Mouse (Mus musculus) heart, postnatal 25 days (tissue): Measurements from ENCODE around the gene Rabl2. TPM values are rescaled to one million over a fixed set of nuclear protein-coding genes. Genes with fewer than 3 reads are reported as not detected.

Source experiments
- DNase-seq: peaks from one replicate; pipeline ENCODE4 v3.0.0; 2022; ENCODE audit warnings: low spot score
- intact Hi-C: fragments of 180-260 bp; cut with DNase I; formaldehyde crosslinking; loops from one replicate; pipeline ENCODE4 v1.15.1; 2025
- total RNA-seq, 2 experiments: library from RNA; stranded (reverse); gene quantifications; 2 replicates each; pipeline ENCODE4 v1.2.3; 2021

Rabl2 gene
- 1 to 10 TPM; 3.5 to 7.5 TPM for total RNA-seq

DNA sequence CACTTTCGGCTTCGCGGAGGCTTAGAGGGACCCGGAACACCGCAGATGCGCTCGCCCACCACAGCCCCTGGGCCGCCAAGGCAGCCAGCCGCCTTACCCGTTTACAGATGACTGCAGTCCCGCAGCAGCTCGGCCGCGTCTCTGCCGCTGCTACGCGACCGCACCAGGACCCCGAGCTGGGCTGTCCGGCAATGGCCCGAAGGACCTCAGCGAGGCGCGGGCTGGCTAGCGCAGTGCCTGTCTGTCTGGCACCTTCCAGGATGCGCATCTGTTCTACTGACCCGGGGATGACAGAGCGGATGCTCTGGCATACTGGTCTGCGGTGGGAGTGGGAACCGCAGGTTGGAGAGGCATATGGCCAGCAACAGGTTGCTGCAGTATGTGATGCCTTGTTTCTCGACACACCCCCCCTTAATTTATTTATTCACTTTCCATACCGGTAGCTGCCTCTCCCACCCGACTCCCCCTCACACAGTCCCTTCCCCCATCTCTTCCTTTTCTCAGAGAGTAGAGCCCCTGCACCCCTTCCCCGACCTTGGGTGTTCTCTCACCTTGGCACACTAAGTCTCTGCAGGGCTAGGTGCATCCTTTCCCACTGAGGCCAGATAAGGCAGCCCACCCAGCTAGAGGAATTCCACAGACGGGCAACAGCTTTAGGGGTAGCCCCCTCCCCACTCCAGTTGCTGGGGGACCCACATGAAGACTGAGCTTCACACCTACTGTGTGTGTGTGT is at the start of gene Rabl2:
Rabl2 (minus strand) TSS at position 201 of the 733 bp plus-strand sequence.
- DNase-seq: peak; percentile 75
- intact Hi-C loops: no loop called here

GRCm38 (mm10) chr15:89623626-89623959 is 31.9 kb upstream of the Rabl2 start:
- intact Hi-C loops: loop anchor here (5.0 kb wide), 1 partner anchor 589 kb away; no protein-coding TSS in a partner anchor
- no peak for DNase-seq

DNA sequence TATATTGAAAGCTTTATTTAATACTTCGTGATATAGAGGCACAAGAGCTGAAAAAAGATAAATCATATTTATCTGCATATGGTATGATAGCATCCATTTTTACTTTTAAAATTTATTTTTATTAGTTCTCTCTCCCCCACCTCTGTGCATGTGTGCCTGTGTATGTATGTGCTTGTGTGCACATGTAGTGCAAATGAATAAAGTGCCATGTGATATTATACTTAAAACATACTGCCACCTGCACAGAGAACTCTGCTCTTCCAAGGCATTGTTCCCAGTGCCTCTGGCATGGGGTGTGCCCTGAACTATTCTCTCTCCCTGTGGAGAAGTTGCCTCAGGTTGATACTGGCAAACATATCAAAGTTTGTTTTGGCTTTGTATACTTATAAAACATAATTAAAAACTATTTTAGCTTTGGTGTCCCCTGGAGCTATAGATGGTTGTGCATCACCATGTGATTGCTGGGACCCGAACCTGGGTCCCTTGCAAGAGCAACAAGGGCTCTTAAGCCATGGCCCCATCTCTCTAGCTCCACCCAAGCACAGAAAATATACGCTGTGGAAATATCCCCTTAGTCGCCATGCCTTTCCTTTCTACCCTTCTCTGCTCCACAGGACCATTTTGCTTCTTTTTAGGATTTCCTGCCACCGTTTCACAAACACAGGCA is 31.4 kb upstream of the Rabl2 start:
- DNase-seq: no peak
- intact Hi-C loops: loop anchor here (5.0 kb wide), 1 partner anchor 589 kb away; no protein-coding TSS in a partner anchor

GRCm38 (mm10) chr15:89622312-89622958 is 30.7 kb upstream of the Rabl2 start:
- intact Hi-C loops: loop anchor here (5.0 kb wide), 1 partner anchor 590 kb away; no protein-coding TSS in a partner anchor
- DNase-seq: no peak

DNA sequence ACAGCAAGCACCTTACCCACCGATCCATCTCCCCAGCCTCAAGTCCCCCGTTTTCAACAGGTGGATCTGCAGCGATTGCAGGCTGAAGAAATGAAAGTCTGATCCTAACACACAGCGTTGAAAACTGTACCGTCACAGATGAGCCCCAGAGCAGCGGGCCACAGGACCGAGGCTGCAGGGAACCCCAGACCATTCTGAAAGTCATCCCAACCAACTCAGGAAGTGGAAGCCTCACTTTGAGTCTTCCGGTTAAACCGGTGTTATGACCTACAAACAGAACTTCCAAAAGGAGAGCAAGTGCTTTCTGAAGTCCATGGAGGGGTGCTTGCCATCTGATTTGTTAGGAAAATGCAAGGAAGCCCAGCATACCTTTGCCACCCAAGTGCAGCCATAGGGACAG is 16.2 kb upstream of the Rabl2 start:
- DNase-seq: no peak
- intact Hi-C loops: no loop called here

DNA sequence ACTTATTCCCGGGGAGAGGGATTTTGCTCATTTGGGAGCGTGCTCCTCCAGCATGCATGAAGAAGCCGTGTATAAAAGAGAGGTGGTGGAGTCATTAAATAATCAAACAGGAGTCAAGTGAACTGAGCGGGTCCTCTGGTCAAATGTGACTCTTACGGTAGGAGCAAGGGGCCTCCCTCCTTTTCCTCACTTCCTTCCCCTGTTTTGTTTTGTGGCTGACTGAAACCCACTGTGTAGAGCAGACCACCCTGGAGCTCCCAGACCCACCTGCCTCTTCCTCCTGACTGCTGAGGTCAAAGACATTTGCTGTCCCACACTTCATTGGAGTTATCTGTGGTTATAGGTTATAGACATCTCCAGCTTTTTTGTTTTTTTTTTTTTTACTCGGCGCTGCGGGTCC is 15.8 kb upstream of the Rabl2 start:
- no peak for DNase-seq
- intact Hi-C loops: no loop called here

DNA sequence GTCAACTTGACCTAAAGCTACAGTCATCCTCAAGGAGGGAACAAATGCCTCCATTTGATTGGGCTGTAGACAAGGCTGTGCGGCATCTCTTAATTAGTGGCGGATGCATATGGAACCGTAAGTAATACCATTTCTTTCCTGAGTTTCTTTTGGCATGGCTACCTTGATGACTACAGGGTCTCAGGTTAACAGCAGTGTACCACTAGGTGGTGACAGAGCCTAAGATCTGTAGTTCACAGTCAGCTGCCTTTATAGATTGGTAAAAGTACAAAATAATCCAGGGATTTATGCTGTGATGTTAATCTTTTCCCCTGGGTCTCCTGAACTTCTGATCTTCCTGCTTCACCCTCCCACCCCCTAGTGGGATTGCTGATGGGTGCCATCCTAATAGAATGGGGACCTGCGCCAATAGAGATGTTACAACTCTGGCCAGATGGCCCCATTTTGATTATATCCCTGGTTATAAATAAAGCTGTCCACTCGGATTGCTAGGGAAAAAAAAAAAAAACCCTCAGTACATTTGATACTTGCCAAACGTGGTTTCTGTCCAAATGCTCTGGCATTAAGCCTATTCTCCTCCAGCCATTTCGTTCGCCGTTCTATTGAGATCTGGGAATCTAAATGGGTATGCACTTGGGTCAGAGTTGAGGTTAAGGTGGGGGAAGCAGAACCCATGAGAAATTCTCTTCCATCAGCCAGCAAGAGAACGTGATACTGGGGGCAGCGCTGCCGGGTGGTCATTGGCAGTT is 14.3 kb upstream of the Rabl2 start:
- no peak for DNase-seq
- intact Hi-C loops: no loop called here

DNA sequence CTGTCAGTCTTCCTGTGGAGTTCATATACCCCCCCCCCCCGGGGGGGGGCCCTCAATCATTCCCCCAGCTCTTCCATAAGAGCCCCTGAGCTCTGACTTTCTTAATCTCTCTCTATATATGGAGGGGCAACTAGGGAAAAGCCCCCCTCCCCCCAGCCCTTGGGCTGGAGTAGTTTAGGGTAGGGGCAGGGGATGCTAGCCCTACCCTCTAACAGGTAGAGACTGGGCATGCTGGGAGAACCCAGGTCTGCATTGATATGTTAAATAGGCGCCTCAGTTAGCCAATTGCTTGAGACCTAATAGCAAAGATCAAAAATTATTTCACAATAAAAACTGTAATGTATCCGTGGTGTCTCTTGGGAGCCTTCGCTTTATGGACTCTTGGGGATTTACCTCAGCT is 825 bp upstream of the Rabl2 start:
- intact Hi-C loops: no loop called here

GRCm38 (mm10) chr15:89591317-89591716 is 406 bp downstream of the Rabl2 start:
- intact Hi-C loops: no loop called here
- no peak for DNase-seq

More for the DNA sequence above, 825 bp upstream of the Rabl2 start:
- no peak for DNase-seq

- no peak for DNase-seq
- intact Hi-C loops: no loop called here
Observed at GRCm38 (mm10) chr15:89589146-89589545, 2.6 kb downstream of the Rabl2 start.

GRCm38 (mm10) chr15:89585631-89586030 is 6.1 kb downstream of the Rabl2 start:
- intact Hi-C loops: no loop called here
- DNase-seq: no peak

GRCm38 (mm10) chr15:89585101-89585500 is 6.6 kb downstream of the Rabl2 start:
- DNase-seq: no peak
- intact Hi-C loops: no loop called here

DNA sequence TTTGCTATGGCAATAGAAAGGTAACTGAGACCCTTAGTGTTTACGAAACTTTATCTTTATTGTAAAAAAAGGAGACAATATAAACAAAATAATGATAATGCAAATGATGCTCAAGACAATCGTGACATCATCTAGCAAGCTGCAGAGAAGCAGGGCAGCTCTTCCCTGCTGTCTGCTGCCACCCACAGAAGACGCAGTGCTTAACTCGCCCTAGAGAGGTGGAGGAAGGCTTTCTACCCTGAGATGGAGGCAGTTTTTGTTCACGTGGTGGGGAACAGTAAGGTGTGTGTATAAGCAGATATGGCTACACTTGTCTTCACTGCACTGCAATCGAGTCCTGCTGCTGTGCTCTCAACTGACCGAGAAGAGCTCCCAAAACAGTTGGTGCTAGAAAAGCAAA is 9.2 kb downstream of the Rabl2 start:
- intact Hi-C loops: no loop called here
- no peak for DNase-seq

DNA sequence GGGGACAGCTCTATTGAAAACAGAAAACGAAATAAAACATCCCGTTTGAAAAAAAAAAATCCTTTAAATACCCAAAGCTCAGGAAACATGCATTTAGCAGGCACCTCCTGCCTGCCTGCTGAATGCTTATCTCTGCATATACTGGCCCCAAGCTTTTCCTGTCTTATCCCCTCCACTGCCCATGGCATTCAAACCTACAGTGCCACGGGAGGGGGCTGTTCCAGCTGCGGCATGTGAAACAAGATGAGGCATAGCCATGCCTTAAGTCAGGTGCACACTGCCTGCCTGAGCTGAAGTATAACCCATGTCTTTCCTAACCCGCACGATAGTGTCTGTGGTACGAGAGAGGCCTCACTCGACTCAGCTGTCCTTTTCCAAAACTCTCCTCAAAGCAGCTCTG is 19.6 kb downstream of the Rabl2 start:
- intact Hi-C loops: no loop called here
- no peak for DNase-seq

DNA sequence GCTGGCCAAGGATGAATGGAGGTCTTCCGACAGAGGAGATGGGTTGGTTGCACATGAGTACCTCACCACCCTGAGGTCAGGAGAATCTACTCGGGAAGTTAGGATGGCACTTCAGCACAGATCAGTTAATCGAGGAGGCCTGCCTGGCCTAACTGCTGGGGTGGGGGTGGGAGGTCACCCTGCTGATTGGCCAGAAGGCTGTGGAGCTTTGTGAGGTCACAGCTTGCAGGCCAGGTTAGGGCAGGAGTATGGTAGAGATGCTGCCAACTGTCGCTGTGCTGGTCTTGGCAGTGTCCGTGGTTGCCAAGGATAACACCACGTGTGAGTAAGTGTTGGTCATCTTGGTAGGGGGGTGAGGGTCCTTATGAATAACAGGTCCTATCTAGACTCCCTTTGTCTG is 23.6 kb downstream of the Rabl2 start, which contains the start of gene Acr:
Acr (plus strand) TSS at position 213 of the 400 bp plus-strand sequence.
- intact Hi-C loops: no loop called here

GRCm38 (mm10) chr15:89559202-89559731 is 32.5 kb downstream of the Rabl2 start:
- intact Hi-C loops: no loop called here
- DNase-seq: no peak

More for the DNA sequence above, 23.6 kb downstream of the Rabl2 start, which contains the start of gene Acr:
- no peak for DNase-seq

GRCm38 (mm10) chr15:89557996-89558390 is 33.7 kb downstream of the Rabl2 start:
- no peak for DNase-seq
- intact Hi-C loops: no loop called here

DNA sequence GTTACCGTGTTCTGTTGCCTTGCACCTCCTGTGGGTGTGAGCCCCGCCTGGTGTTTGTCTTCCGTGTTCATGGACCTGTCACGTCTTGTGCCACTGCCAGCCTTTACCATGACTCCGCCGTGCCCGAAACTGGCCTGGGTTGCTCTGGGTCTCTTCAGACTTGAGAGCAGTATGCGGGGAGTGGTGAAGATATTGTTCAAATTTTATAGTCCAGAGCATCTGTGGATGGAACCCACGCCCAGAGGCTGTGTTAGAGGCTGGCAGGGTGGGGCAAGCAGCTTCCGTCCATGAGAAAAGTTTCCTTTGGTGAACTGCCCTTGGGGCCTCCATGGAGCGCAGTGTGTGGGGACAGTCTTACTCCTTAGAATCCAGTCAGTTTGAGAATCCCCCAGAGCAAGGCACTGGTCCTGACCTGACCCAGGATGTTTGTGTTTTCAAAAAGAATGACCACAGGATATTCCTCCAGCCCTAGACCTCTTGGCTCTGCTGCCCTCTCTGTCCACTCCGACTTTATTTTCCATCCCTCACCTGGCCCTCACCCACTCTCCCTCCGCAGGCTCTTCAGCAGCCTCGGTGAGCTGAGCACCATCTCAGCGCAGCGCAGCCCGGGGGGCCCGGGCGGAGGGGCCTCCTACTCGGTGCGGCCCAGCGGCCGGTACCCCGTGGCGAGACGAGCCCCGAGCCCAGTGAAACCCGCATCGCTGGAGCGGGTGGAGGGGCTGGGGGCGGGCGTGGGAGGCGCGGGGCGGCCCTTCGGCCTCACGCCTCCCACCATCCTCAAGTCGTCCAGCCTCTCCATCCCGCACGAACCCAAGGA is 34.3 kb downstream of the Rabl2 start:
- intact Hi-C loops: no loop called here

More for the DNA sequence above, 34.3 kb downstream of the Rabl2 start:
- DNase-seq: no peak
